Mouse (Mus musculus) liver, embryonic 11.5 days (tissue): ENCODE results near the gene Cbx8. TPM values are rescaled to one million over a fixed set of nuclear protein-coding genes. Genes with fewer than 3 reads are reported as not detected.

Experiments
- ATAC-seq: fragments of 200-750 bp; cut with Nextera tagmentation; replicated peaks from 2 replicates; pipeline ENCODE4 v1.8.0; 2017; ENCODE audit warnings: moderate number of reproducible peaks, mild to moderate bottlenecking, moderate TSS enrichment, moderate library complexity; ENCODE audit not compliant: low FRiP score
- DNase-seq: peaks from one replicate; pipeline ENCODE4 v3.0.0-alpha.2; 2017; ENCODE audit warnings: low spot score
- H3K27ac ChIP-seq: fragments of 300-500 bp; sonication (generic); 2 replicates; pipeline ENCODE4 v1.5.1; 2014; ENCODE audit warnings: mild to moderate bottlenecking, low read depth, low read length, control low read depth
- H3K27me3 ChIP-seq: fragments of 300-500 bp; sonication (generic); replicated peaks from 2 replicates; pipeline ENCODE4 v1.6.1; 2014; ENCODE audit warnings: low read length, mixed read lengths; ENCODE audit not compliant: control insufficient read depth, insufficient read depth
- H3K36me3 ChIP-seq: fragments of 300-500 bp; sonication (generic); 2 replicates; pipeline ENCODE4 v1.6.1; 2014; ENCODE audit warnings: mild to moderate bottlenecking, low read length, moderate library complexity, mixed read lengths; ENCODE audit not compliant: control insufficient read depth, insufficient read depth
- H3K4me1 ChIP-seq: fragments of 300-500 bp; sonication (generic); replicated peaks from 2 replicates; pipeline ENCODE4 v1.6.1; 2014; ENCODE audit warnings: low read length, mixed read lengths; ENCODE audit not compliant: control insufficient read depth, insufficient read depth
- H3K4me2 ChIP-seq: fragments of 300-500 bp; sonication (generic); 2 replicates; pipeline ENCODE4 v1.6.1; 2014; ENCODE audit warnings: mild to moderate bottlenecking, control low read depth, moderate library complexity
- H3K4me3 ChIP-seq: fragments of 300-500 bp; sonication (generic); 2 replicates; pipeline ENCODE4 v1.5.1; 2014; ENCODE audit warnings: low read depth, low read length, control low read depth
- H3K9ac ChIP-seq: fragments of 300-500 bp; sonication (generic); 2 replicates; pipeline ENCODE4 v1.6.1; 2014; ENCODE audit warnings: low read depth, low read length, control low read depth
- H3K9me3 ChIP-seq: fragments of 300-500 bp; sonication (generic); 2 replicates; pipeline ENCODE4 v1.6.1; 2016; ENCODE audit warnings: low read length, inconsistent platforms, mixed read lengths; ENCODE audit not compliant: control insufficient read depth
- WGBS: fragments of 180-500 bp; shearing (Covaris S2); extraction: QIAGEN DNeasy Blood & Tissue Kit; methylation state at CpG from one replicate; pipeline ENCODE4 v1.1.7; 2014; 5-methylcytosine and 5-hydroxymethylcytosine counted together
- polyA plus RNA-seq: library from polyadenylated mRNA; unstranded; fragments of >200 nt; fragmentation: Nextera tagmentation; extraction: Ambion mirVana; gene quantifications from 2 replicates; pipeline ENCODE4 v1.2.1, GENCODE M21; 2014

Gene Cbx8
- 6.5 and 7.1 TPM in 2 replicates for polyA plus RNA-seq

DNA sequence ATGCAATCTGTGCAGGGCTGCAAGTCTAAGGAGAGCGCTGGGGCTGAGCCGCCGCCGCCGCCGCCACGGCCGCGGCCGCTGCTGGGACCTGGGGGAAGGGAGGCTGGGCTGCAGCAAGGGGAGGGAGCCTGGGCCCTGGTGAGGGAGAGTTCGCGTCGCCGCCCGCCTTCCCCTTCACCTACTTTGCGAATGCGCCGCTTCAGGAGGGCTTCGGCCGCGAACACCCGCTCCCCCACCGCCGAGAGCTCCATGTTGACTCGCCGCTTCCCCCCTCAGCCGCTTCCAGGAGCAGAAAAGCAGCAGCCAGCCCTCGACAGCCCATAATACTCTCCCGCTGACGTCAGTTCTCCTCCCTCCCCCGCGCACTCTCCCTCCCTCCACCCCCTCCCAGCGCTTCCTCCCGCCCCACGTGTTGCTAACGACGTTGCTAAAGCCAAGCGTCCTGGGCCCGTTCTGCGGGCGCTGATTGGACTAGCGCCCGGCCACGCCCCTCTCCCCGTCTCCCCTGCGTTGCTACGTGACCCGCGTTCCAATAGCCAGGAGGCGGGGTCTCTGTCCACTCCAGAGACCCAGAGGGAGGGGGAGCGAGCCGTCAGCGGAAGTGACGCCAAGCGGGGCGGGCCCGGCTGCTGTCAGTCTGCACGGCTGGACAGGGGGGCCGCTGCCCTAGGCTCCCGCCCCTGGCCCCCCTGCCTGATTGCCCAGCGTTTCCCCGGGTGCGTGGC, at the start of gene Cbx8:
Gene Cbx8 (minus strand): TSS at position 370 of the 725 bp plus-strand sequence.
- Histone ChIP-seq H3K9me3 (no peaks in the 10 kb centered on the region), H3K27me3 (peaks cover 86% of the 10 kb centered on the region), H3K4me2 (peak within 1 kb of the TSS; percentile 92), H3K4me1 (peaks cover 50% of the 10 kb centered on the region), H3K4me3 (peak within 1 kb of the TSS; percentile 75), H3K9ac (peak within 1 kb of the TSS; percentile 81), H3K27ac (peak within 1 kb of the TSS; percentile 49; the same call in 1 of the 2 replicates), H3K36me3 (no peaks in the 10 kb centered on the region)
- whole genome bisulfite sequencing: under 1% methylated on average over 60 of the region's 63 CpGs
- DNase-seq (peak; percentile 98), ATAC-seq (peak; percentile 94)

DNA sequence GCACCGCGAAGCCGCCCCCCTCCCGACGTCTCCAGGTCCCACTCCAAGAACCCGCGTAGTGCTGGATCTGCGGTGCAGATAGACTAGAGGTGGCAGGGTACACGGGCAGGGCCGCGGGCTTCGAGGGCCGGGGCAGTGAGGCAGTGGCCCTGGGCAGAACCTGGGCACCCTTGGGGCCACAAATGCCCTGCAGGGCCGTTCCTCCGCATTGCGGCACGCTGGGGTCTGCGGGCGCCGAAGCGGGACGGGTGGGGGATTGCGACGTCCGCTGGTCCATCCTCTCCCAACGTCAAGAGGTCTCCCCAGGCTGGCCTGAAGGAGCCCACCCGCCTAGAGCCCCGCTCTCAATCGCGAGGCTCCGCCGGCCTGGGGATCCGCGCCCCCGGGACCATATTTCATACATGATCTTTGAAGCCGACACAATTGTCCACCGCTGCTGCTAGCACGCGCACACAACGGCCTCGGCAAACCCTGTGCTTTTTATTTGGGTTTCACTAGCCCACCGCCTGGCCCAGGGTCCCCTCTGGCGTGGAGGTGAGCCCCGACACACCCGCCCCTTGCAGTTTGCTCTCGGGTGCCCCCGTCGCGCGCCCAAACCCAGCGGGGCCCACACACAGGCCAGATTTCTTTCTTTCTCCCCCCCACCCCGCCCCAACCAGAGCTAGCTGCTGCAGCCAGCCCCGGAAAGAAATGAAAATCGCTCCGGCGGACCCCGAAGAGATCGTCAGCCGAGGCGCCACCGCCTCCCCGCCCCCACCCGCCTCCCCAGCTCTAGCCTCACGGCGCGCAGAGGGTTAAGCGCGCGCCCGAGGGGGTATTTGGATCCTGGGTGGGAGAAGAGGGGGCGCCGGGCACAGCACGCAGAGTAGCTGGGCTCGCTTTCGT, 49.5 kb upstream of the Cbx8 start:
- DNase-seq (peak; percentile 51), ATAC-seq (no peak)
- Histone ChIP-seq H3K4me3 (peak overlapping the region; percentile 51), H3K4me2 (peak overlapping the region; percentile 75), H3K4me1 (peaks cover 20% of the 10 kb centered on the region), H3K27ac (no peak overlapping the region), H3K36me3 (no peaks in the 10 kb centered on the region), H3K27me3 (peaks cover 83% of the 10 kb centered on the region), H3K9me3 (no peaks in the 10 kb centered on the region), H3K9ac (peak overlapping the region; percentile 40; the same call in 1 of the 2 replicates)
- WGBS: under 1% methylated on average over 74 of the region's 75 CpGs

DNA sequence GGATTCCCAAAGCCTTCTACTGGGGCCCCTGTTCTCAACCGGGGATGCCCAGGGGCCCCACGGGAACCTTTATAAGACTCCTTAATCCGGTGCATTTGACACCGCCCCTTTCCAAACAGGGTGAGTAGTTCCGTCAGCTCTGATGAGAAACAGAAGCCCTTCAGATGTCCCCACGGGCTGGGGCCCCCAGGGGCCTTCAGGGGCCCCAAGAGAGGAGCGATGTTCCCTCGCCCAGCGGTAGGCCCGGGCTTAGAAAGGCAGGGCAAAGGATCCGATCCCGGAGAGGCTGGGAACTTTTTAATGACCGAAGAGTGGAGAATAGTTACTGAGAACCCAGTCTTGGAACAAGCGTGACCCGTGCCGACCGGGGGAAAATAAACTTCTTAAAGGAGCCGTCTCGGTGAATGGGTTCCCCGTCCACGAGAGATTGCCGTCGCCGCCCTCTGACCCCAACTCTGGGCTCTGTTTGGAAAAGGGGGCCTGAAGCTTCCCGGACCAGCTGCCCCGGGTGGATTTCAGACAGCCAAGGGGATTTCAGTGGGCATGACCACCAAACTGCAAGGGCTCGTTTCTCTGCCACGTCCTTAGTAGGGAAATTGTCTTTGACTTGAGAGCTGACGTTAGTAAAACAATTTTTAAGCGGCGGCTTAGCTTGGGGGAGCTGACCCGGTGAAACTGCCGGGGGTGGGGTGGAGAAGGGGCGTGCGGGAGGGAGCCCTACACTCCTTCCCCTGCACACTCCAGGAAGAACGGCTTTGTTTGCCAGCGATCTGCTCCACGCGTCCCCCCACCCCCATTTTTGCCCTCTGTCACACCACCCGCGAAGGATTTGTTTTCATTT, 48.7 kb upstream of the Cbx8 start:
- under 1% methylated on average over 41 of the region's 41 CpGs for WGBS

DNA sequence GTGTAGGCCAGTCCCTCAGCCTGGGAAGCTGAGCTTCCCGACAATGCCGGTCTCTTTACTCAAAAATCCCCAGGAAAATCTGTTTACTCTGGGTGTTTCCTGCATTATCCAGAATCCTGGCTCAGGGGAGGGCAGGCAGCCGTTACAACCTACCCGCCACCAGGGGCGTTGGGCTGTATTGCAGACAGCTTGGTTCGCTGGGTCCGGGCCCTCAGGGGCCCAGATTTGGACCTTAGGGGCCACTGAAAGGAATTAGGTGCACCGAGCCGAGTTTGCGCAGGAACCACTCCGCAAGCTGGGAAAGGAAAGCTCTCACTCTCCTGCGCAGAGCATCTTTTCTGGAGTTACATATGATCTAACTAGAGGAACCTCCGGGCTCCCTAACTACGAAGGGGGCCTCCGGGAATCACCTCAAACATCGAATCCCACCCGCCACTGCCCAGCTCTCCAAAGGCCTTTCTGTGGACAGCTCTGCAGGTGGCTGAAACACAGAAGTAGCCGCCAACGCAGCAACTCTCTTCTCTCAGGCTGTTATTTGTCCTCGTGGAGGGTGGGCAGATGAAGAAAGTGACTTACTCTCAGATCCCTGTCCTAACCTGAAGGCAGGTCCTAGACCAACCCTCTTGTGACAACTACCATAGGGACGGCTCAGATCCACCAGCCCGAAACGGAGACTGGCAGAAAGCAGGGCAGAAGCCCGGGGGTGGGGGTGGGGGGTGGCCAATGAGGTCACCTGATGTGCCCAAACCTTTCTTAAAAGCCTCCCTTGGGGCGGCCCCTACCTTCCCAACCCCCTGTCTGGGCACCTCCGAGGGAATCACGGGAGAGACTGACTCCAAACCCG, 47.8 kb upstream of the Cbx8 start:
- peaks cover 82% of the 10 kb centered on the region for H3K27me3 ChIP-seq
- H3K36me3 ChIP-seq: no peaks in the 10 kb centered on the region
- ATAC-seq: no peak
- no peak overlapping the region for H3K9ac ChIP-seq
- WGBS: 2% methylated on average over 28 of the region's 28 CpGs
- H3K9me3 ChIP-seq: no peaks in the 10 kb centered on the region
- H3K4me2 ChIP-seq: no peak overlapping the region
- no peak overlapping the region for H3K27ac ChIP-seq
- DNase-seq: peak; percentile 67
- H3K4me1 ChIP-seq: peaks cover 33% of the 10 kb centered on the region
- no peak overlapping the region for H3K4me3 ChIP-seq

More for the DNA sequence above, 48.7 kb upstream of the Cbx8 start:
- ATAC-seq: no peak
- H3K9me3 ChIP-seq: no peaks in the 10 kb centered on the region
- H3K4me2 ChIP-seq: peak overlapping the region; percentile 75
- H3K27ac ChIP-seq: no peak overlapping the region
- peak overlapping the region; percentile 51 for H3K4me3 ChIP-seq
- peaks cover 25% of the 10 kb centered on the region for H3K4me1 ChIP-seq
- no peaks in the 10 kb centered on the region for H3K36me3 ChIP-seq
- H3K27me3 ChIP-seq: peaks cover 78% of the 10 kb centered on the region
- peak; percentile 46 for DNase-seq
- no peak overlapping the region for H3K9ac ChIP-seq

DNA sequence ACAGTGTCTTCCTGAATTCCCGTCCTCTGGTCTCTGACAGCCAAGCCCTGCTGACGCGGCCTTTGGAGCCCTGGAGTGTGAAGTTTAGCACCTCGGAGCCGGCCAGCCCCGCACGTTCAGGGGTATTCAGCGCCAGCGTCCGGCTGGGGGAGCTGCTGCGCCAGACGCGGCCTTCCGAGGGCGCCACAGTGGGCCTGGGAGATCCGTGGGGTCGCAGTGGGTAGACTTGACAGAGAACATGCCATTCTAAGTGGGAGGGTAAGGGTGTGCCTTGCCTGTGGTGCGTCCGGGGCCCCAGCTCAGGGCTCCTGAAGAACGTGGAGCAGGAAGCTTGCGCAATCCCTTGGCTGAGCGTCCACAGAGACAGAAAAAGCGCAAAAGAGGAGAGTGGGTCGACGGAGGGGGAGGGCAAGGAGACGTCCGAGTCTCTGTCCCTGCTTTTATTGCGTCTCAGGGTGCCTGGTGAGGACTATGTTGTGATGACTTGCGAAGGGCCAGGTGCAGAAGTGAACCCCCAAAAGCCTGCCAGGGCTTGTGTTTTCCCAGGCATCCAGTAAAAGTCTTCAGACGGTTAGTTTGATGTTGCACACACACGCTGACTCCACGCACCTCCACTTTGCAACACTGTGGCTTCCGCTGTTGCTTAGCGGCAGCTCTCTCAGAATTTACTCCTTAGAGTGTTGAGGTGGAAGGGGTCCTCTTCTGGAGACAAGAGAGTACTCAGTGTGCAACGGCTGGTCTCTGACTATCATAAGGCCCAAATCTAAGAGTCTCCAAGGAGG, 46.7 kb upstream of the Cbx8 start:
- H3K36me3 ChIP-seq: no peaks in the 10 kb centered on the region
- no peak for ATAC-seq
- H3K4me2 ChIP-seq: peak overlapping the region; percentile 12
- no peaks in the 10 kb centered on the region for H3K9me3 ChIP-seq
- H3K4me1 ChIP-seq: peaks cover 44% of the 10 kb centered on the region
- H3K27ac ChIP-seq: no peak overlapping the region
- peaks cover 92% of the 10 kb centered on the region for H3K27me3 ChIP-seq
- peak overlapping the region; percentile 1 for H3K4me3 ChIP-seq
- H3K9ac ChIP-seq: no peak overlapping the region
- peak; percentile 51 for DNase-seq
- 3% methylated on average over 35 of the region's 35 CpGs for WGBS

DNA sequence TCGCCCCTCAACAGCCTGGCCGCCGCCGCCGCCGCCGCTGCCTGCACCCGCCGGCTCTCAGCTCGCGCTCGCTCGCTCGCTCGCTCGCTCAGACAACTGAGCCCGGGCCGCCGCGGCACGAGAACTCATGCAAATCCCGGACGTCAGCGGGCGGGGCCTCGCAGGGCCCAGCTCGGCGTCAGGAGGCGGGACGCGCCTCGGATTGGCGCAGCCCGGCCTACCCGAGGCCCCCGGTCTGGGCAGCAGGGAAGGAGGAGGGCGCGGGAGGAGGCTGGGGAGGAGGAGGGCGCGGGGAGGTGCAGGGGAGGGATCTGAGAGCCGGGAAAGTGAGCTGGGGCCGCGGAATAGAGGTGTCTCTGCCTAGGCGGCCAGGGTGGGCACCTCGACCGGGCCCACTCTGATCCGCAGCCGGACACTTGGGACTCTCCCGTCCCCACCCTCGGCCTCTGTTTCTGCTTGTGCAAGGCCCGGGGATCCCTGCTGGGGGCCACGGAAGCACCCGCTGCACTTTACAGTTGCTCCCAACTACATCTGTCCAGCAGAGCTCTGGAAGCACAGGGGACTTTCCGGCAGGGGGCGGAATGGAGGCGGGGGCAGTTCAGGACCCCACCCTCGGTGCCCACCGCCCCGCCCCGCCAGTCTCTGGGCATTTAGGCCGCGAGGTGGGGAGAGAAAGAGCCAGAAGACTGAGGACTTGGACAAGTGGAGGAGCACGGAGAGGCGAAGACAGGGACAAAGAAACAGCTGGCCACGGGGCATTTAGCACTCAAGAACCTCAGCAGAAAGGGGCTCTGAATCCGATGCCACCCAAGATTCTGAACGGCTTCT, 45.6 kb upstream of the Cbx8 start, which contains the start of gene Cbx4:
Gene Cbx4 (minus strand): TSS at position 78 of the 828 bp plus-strand sequence.
- Histone ChIP-seq H3K36me3 (peaks cover 5% of the 10 kb centered on the region; the same call in 1 of the 2 replicates), H3K4me2 (peak within 1 kb of the TSS; percentile 91), H3K9ac (peak within 1 kb of the TSS; percentile 83), H3K9me3 (no peaks in the 10 kb centered on the region), H3K4me1 (peaks cover 48% of the 10 kb centered on the region), H3K27ac (peak within 1 kb of the TSS; percentile 89), H3K4me3 (peak within 1 kb of the TSS; percentile 83), H3K27me3 (peaks cover 92% of the 10 kb centered on the region)
- ATAC-seq (peak; percentile 88), DNase-seq (peak; percentile 91)
- 2% methylated on average over 62 of the region's 67 CpGs for WGBS
